In the genomic region with DNA sequence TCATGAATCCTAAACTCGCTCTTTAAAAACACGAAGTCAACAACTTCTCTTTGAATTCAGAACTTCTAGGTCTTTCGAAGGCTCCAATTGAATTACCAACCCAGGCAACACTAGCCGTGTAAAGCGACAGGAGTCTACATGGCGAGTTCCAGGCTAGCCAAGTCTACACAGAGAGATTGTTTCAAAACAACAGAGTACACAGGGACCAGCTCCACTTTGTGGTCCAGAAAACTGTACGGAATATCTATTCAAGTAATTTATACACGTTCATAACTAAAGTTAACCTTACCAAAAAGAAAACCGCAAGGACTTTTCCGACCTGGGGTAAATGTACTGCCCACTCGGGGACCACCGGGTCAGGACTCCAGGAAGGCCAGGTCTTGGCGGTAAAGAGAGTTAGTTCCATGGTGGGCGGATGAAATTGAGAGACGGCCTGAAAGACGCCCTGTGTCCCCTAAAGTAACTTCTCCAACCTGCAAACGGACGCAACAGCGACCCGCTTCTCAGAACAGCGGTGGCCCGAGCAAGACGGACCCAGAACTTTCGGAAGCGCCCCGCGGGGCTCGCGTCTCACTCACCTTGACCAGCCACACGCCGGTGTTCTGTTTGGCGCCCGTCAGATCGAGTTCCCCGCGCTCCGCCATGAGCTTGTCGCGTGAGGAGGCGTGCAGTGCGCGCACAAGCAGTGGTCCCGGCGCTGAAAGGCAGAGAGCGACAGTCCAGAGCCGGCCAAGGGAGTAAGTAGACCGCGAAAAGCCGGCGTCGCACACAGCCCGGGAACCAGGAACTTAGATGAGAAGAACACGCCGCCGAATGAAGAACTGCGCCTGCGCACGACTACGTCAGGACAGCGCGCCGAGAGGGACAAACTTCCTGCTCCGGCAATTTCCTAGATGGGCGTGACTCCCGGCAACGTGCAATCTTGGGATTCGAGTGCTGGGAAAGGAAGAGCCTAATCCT, we compare ENCODE assay signal across 8 mouse cellular contexts. TPM values are rescaled to one million over a fixed set of nuclear protein-coding genes. Genes with fewer than 3 reads are reported as not detected.
DNase-seq lines count a peak whose midpoint lies in the region; ATAC-seq and TF ChIP-seq lines count a peak whose summit lies in the region.

Gene Gtf2f2, minus strand, starts transcription at position 764 of the 960 bp plus-strand sequence.

- no peaks in the 10 kb centered on the region for H3K9me3 ChIP-seq in ES-E14 (ENCODE audit: control insufficient read depth, insufficient read depth, low read depth, low read length)
- H3K9me3 ChIP-seq in forebrain, embryonic 15.5 days, result no peaks in the 10 kb centered on the region

- 1% methylated on average over 67 of the region's 67 CpGs for WGBS in forebrain, embryonic 15.5 days
- WGBS in lung, adult 2 months, result 1% methylated on average over 67 of the region's 67 CpGs

- peak within 1 kb of the TSS; percentile 62 for H3K4me2 ChIP-seq in forebrain, embryonic 15.5 days (replicated peaks)

- TF ChIP-seq POLR2A in lung, adult 2 months (IDR thresholded peaks at IDR 0.05; ENCODE audit: borderline replicate concordance, extremely low read depth, low read depth, low read length), result peak; percentile 48; the same call in 1 of the 2 replicates

- in situ Hi-C loops in ES-E14 (cut with MboI; ENCODE audit: low sequenced_read_pairs in 2 of 2, unreplicated experiment in 2 of 2), result no loop called here

- intact Hi-C loops in heart, postnatal 25 days (cut with DNase I), result no loop called here

- no peaks in the 10 kb centered on the region for H3K27me3 ChIP-seq in forebrain, embryonic 15.5 days

- H3K27ac ChIP-seq in ES-E14 (ENCODE audit: insufficient read depth, low read depth, low read length, poor library complexity, severe bottlenecking), result no peak within 1 kb of the TSS
- H3K27ac ChIP-seq in forebrain, embryonic 15.5 days (replicated peaks), result peak within 1 kb of the TSS; percentile 79

- no peak for TF ChIP-seq CTCF in lung, adult 2 months (IDR thresholded peaks at IDR 0.05; ENCODE audit: insufficient read depth, low read length)

- peak within 1 kb of the TSS; percentile 95 for H3K9ac ChIP-seq in ES-E14 (ENCODE audit: insufficient read depth, low read depth, low read length, poor library complexity, severe bottlenecking)
- peak within 1 kb of the TSS; percentile 80 for H3K9ac ChIP-seq in forebrain, embryonic 15.5 days (replicated peaks)

- peak; percentile 95 for ATAC-seq in forebrain, embryonic 15.5 days (replicated peaks)
- ATAC-seq in neutrophil, adult 5-6 weeks (ENCODE audit: extremely low read depth, insufficient number of reproducible peaks, low FRiP score, poor library complexity, severe bottlenecking), result peak; percentile 83

- peaks cover 0 to 3% of the 10 kb centered on the region in 2 experiments; a peak in 2 of 4 replicates for H3K4me1 ChIP-seq in ES-E14 (ENCODE audit: control insufficient read depth in 2 of 2, insufficient read depth in 2 of 2, low read length in 2 of 2, poor library complexity in 1 of 2)
- H3K4me1 ChIP-seq in forebrain, embryonic 15.5 days, result peaks cover 31% of the 10 kb centered on the region
- peaks cover 5% of the 10 kb centered on the region; the same call in 1 of the 2 replicates for H3K4me1 ChIP-seq in lung, adult 2 months (ENCODE audit: control insufficient read depth, insufficient read depth, low read length)

- peak within 1 kb of the TSS; percentile 78 to 95 for H3K4me3 ChIP-seq in ES-E14 (ENCODE audit: insufficient read depth in 1 of 2, low read depth in 1 of 2, low read length in 2 of 2, poor library complexity in 1 of 2, severe bottlenecking in 1 of 2)
- H3K4me3 ChIP-seq in forebrain, embryonic 15.5 days, result peak within 1 kb of the TSS; percentile 97
- H3K4me3 ChIP-seq in lung, adult 2 months (replicated peaks; ENCODE audit: extremely low read depth, low read depth, low read length), result peak within 1 kb of the TSS; percentile 84

- DNase-seq in ES-E14 (ENCODE audit: low read depth, low spot score), result peak; percentile 95
- peak; percentile 89 for DNase-seq in cerebellum, adult 11-12 months
- peak; percentile 85 for DNase-seq in heart, postnatal 25 days (ENCODE audit: low spot score)
- DNase-seq in layer of hippocampus, adult 18-20 months (ENCODE audit: low spot score in 2 of 2), result peak; percentile 94 to 96
- peak; percentile 96 for DNase-seq in lung, adult 2 months
- peak; percentile 83 to 88 for DNase-seq in thymus, adult 18-20 months

- no peaks in the 10 kb centered on the region for H3K36me3 ChIP-seq in ES-E14 (ENCODE audit: control insufficient read depth, insufficient read depth, low read length, poor library complexity, severe bottlenecking)
- H3K36me3 ChIP-seq in forebrain, embryonic 15.5 days, result no peaks in the 10 kb centered on the region

TF ChIP-seq in ES-E14, 5 proteins besides CTCF, POLR2A, EP300 and RAD21:
- TF ChIP-seq ZNF384 (IDR thresholded peaks at IDR 0.05; ENCODE audit: low read depth, low read length), result no peak
- peak; percentile 74; the same call in 1 of the 2 replicates for TF ChIP-seq HCFC1 (IDR thresholded peaks at IDR 0.05; ENCODE audit: borderline replicate concordance, insufficient read depth, low read length)
- TF ChIP-seq CHD2 (IDR thresholded peaks at IDR 0.05; ENCODE audit: low read depth, low read length), result no peak
- no peak for TF ChIP-seq MAFK (IDR thresholded peaks at IDR 0.05; ENCODE audit: insufficient read depth, low read depth, low read length)
- no peak for TF ChIP-seq ZC3H11A (IDR thresholded peaks at IDR 0.05; ENCODE audit: borderline replicate concordance, low read depth, low read length)

RNA-seq across cellular contexts. Expression of gene Gtf2f2, which starts in this region (rescaled TPM):
- 23.2 and 25.5 TPM in 2 replicates for total RNA-seq in ES-E14 (2012; rRNA removed)
- 47.4 and 51.7 TPM in 2 replicates for polyA plus RNA-seq in forebrain, embryonic 15.5 days (2015; fragmentation: Nextera tagmentation; extraction: Ambion mirVana)
- total RNA-seq in heart, postnatal 25 days (2021), result 10 to 100 TPM; 13.4 to 13.5 TPM
- 10 to 100 TPM; 22.4 to 23.0 TPM for total RNA-seq in layer of hippocampus, adult 18-20 months (2021)
- 1.6 and 2.3 TPM in 2 replicates for polyA plus RNA-seq in lung, adult 2 months (2012; rRNA removed)
- 25.4 and 34.4 TPM in 2 replicates for total RNA-seq in neutrophil, adult 5-6 weeks (2017)

Comparison
In these comparisons a context has a peak if more than half of its experiments do, and no peak if none do; other contexts are left out.
1. RNA of gene Gtf2f2 (polyA plus RNA-seq): 47.4 to 51.7 TPM in forebrain, embryonic 15.5 days; 1.6 to 2.3 TPM in lung, adult 2 months; every median in the first group is over 10 times any median in the second.
2. Peak in every context shown above with its lines, with median percentiles within 50 percentile points of each other: DNase-seq and H3K4me3 ChIP-seq.